Mouse (Mus musculus) liver, embryonic 14.5 days (tissue): Measurements from ENCODE around the gene Aatf.

Experiments used
- CTCF ChIP-seq: IDR thresholded peaks from 2 replicates; pipeline ENCODE4 v1.5.1; 2016; ENCODE audit warnings: antibody characterized with exemption, low read depth, control low read depth
- EP300 ChIP-seq: IDR thresholded peaks from 2 replicates; pipeline ENCODE4 v1.6.1; 2016; ENCODE audit warnings: antibody characterized with exemption, low read depth

GRCm38 (mm10) chr11:84373122-84373521, 140.2 kb downstream of the Aatf start:
- no peak for TF ChIP-seq EP300
- TF ChIP-seq CTCF: no peak
